Mouse (Mus musculus): Measurements from ENCODE around the gene Mtfp1.
A peak's percentile ranks its signal among the peaks of the same experiment; 100 is the strongest.
"Not testable (repeated sequence)": the region's sequence is repeated elsewhere in the genome, so short reads cannot be mapped to it uniquely, and the experiment has no call there.

The Mtfp1 gene

GRCm38 (mm10) chr11:4114541-4114940 lies 19.3 kb upstream of the Mtfp1 start:
- DNase-seq (ENCODE audit: low spot score): not testable (repeated sequence)

DNA sequence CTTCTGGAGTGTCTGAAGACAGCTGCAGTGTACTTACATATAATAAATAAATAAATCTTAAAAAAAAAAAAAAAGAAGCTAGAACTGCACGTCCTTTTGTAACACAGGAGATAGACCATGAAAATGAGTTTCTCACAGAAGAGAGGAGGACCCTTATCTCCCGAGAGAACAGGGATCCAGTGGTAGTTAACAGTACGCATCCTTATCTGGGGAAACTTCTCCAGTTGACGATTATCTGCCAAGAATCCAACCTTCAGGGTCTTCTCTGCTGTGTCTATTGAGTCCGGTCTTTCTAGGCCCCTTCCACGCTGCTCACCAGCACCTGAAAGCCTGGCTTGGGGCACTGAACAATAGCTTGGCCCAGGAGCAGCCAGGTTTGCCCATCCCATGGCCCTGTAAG lies 18.7 kb upstream of the Mtfp1 start:
- no peak for DNase-seq (ENCODE audit: low spot score)

- DNase-seq (ENCODE audit: low spot score): no peak
Observed at GRCm38 (mm10) chr11:4113496-4113895, 18.3 kb upstream of the Mtfp1 start.

DNA sequence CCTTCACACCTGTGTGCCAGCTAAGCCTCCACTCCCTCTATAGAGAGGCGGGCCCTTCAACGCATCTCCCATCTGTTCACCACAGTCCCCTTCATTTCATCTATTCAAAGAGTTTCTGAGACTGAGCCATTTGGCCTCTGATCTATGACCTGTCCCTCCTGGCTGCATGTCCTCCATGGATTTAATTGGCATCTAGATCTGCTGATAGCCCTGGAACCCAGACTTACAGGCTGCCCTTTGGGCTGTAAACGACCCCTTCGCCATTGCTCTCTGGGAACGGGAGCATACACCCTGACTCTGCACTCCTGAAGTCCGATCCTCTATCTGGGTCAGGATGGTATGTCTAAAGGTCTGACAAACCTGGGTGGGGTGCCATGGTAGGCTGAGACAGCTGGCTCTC lies 17.6 kb upstream of the Mtfp1 start:
- DNase-seq (ENCODE audit: low spot score): no peak

DNA sequence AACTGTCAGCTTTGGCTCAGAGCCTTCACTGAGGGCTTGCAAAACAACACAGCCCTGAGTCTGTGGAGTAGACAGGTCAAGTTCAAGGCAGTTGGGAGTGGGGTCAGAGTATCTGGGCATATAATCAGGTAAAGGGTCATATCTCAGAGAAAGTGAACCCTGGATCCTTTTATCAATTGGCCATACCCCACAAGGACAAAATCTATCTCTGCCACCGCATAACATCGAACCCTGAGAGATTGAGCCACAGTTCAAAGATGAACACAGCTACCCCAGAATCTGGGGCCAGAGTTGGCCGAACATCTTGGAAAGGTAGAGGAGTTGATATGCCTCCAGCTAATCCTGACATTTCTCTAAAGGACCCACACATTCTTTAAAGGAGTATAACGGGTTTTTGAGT lies 16.8 kb upstream of the Mtfp1 start:
- DNase-seq (ENCODE audit: low spot score): no peak

DNA sequence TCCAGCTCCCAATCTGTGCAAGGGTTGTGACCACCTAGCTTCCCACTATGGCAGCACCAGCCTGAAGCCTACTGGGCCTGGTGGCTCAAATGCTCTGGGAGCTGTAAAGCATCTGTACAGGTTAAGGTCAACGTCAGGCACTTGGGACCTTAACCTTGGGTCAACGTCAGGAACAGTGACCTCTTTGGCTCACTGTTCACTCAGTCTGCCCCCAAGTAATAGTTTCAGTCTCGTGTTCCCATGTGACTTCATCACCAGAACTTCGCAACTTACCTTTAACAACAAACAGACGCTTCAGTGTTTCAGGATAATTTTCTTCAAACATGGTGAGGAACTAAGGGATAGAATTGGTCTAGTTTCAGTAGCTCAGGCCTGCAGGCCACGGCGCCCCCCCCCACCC lies 13.4 kb upstream of the Mtfp1 start:
- no peak for DNase-seq (ENCODE audit: low spot score)

DNA sequence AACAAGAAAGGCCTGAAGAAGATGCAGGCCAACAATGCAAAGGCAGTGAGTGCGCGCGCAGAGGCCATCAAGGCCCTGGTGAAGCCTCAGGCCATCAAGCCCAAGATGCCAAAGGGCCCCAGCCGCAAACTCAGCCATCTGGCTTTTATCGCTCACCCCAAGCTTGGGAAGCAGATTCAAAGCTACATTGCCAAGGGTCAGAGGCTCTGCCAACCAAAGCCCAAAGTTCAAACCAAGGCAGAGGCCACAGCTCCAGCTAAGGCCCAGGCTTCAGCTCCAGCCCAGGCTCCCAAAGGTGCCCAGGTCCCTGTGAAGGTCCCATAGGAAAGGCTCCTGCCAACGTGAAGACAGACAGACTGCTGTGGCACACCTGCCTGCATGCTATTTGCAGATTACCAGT lies 12.7 kb upstream of the Mtfp1 start:
- not testable (repeated sequence) for DNase-seq (ENCODE audit: low spot score)

DNA sequence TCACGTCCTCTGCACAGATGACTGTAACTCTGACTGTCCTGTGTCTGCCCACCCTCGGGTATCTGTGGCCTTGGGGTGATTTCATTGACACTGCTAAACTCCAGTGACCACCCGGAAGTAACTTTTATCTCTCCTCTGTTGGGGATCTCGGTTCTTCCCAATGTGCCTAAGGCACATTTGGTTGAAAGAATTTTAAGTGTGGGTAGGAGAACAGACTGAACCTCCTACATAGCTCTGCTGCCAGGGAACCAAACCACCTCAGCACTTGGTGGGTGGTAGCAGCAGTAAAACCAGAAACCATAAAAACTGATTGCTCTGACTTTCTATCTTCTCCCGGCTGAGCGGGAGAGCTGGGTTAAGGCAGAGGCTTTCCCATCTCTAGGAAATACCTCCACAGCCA lies 10.2 kb upstream of the Mtfp1 start:
- DNase-seq (ENCODE audit: low spot score): no peak

DNA sequence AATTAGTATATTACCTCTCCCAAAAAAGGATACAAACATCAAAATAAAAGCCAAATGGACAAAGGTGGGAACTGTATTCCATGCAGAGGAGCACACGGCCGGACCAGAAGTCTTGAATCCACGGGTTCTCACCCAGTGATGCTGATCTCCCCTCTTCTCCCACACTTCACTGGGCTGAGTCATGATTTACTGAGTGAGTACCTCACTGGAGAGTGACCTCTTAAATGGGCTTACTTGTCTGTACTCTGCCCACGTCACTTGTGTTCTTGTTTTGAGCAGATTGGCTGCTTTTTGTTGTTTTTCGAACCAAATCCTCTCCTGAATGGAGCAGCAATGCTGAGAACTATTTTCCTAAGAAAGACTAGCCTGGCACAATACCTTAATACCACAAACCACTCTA lies 9.7 kb upstream of the Mtfp1 start:
- DNase-seq (ENCODE audit: low spot score): no peak

- no peak for DNase-seq (ENCODE audit: low spot score)
Observed at GRCm38 (mm10) chr11:4103522-4103921, 8.3 kb upstream of the Mtfp1 start.

DNA sequence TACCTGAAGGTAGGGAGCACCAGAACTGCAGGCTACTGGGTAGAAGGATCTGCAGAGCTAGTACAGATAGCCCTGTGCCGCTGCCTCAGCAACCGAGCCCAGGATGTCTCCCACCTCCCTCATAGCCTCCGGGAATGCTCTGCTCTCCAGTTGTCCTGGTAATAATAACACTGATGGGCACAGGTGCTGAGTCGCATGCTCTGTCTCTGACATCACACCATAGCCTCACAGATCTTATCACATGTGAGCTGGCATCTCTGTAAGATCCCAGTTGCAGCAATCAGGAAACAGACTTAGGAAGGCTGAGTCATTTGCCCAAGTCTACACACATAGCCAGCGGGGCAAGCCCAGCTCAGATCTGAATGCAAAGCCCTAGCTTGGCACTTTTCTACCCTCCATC lies 6.6 kb upstream of the Mtfp1 start:
- DNase-seq (ENCODE audit: low spot score): no peak

- DNase-seq (ENCODE audit: low spot score): no peak
Observed at GRCm38 (mm10) chr11:4099447-4099846, 4.2 kb upstream of the Mtfp1 start.

DNA sequence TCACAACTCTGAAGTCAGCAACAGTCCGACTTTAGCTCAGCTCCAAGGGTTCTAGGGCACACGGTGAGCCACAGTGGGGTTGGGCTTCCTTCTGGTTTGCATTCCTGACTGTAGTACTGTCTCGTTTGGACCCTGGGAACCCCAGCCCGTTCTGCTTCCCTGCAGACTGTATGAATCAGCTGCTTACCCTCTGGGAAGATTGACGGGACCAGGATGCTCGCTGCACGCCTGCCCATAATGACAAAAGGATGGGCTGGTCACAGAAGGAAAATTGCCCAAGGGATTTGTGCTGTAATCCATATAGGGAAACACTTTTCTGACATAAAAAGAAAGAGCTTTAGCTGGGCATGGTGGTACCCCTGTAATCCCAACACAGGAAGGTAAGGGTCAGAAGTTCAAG lies 3.6 kb upstream of the Mtfp1 start:
- DNase-seq (ENCODE audit: low spot score): no peak

DNA sequence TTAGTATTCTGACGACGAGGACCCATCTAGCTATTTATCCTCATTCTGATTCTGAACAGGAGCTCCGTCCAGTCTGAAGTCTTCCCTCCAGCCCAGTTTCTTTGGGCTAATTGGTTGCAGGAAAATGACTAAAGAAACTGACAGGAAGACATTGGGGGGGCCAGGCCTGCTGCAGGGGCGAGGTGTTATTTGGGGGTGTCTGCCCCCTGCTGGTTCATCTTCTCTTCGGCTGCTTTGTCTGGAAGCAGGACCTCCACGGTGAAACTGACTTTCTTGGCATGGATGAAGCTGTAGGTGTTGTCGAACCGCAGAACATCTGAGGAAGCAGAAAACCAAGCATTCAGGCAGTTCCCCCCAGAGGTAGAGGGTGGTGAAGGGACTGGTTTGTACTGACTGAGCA lies 2.9 kb upstream of the Mtfp1 start:
- DNase-seq (ENCODE audit: low spot score): no peak

DNA sequence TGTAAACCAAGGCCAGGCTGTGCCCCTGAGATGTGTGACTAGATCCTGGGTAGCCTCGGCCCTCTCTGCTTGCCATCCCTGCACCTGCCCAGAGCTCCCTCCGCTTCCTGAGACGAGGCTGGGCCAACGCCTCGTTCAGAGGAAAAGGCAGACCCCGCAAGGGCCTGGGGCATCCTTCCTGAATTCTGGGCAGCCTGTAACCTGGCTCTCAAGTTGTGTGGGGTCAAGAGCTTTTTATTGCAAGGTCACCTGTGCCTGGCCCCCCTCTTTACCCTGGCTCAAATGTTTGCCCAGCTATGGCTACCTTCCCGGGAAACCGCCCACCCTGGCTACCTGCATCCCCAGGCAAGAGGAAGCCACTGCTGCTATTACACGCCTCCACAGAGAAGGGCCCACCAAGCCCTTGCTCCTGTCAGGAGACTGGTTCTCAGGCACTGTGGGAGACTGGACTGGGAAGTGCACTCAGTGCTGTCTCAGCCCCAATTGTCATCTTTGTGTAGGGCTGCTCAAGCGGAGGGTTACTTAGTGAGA lies 1.9 kb upstream of the Mtfp1 start:
- DNase-seq (ENCODE audit: low spot score): no peak

- DNase-seq (ENCODE audit: low spot score): peak; percentile 95
Observed at GRCm38 (mm10) chr11:4096054-4096984, 1.1 kb upstream of the Mtfp1 start.

GRCm38 (mm10) chr11:4094378-4095170 lies 671 bp downstream of the Mtfp1 start:
- no peak for DNase-seq (ENCODE audit: low spot score)

GRCm38 (mm10) chr11:4093459-4094377 lies 1.5 kb downstream of the Mtfp1 start:
- no peak for DNase-seq (ENCODE audit: low spot score)

DNA sequence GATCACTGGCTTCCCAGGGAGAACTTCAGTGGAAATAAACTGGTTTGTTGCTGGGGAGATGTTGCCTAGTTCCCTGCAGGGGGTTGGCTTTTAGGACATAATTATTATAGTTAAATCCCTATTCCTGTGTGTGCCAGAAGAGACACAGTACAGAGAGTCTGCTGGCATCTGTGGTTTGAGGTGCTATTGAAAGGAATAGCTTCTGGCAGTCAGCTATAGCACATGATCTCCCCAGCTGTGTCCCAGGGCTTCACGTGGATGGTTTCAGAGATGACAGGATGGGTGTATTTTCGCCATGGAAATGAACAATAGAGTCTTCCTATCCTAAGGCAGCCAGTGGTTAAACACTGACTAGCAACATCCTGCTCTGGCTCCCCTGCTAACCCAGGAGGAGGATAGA lies 8.0 kb downstream of the Mtfp1 start:
- DNase-seq (ENCODE audit: low spot score): no peak

DNA sequence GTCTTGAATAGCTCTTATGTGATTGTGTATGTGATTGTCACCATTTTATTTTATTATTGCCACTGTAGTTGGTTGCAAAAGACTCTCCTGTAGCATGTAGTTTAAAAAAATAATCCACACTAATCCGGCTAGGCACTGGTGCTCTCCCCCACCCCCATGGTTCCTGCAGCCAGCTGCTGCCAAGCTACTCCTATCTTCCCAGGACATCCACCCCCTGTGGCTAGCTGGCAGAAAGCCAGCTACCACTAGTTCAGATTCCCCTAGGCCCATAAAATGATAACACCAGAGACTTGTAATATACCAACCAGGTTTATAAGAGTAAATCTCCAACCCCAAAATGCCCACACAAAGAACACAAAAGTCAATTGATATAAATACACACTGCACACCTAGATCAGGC lies 9.0 kb downstream of the Mtfp1 start:
- no peak for DNase-seq (ENCODE audit: low spot score)

GRCm38 (mm10) chr11:4083316-4084078 lies 11.7 kb downstream of the Mtfp1 start:
- DNase-seq (ENCODE audit: low spot score): no peak

Data from layer of hippocampus, adult 9-10 months (tissue).